Mouse (Mus musculus): Measurements from ENCODE around the gene Tex45. TPM values are rescaled to one million over a fixed set of nuclear protein-coding genes. Genes with fewer than 3 reads are reported as not detected.

Tex45 gene
- total RNA-seq (2015) (not detected in 2 replicates), total RNA-seq (2017) (not detected in 2 replicates)

DNA sequence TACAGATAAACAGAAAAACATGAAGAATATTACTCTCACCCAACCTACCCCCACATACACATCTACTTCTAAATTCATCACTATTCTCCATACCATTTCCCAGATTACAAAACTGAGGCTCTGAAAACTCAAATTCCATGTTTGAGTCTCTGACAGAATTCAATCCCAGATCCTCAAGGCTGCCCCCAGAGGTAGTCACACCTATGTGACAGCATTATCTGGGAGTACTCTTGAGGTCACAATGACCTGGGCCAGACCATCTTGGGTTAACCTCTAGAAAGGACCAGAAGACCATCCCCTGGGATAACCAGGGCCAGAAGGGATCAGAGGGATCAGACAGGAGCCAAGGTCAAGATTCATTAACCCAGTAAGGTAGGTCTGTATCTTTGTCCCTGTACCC is at the start of gene Tex45:
TSS of gene Tex45 (plus strand) at position 301 of the 400 bp plus-strand sequence.
- no peak for ATAC-seq (ENCODE audit: poor library complexity, severe bottlenecking)

DNA sequence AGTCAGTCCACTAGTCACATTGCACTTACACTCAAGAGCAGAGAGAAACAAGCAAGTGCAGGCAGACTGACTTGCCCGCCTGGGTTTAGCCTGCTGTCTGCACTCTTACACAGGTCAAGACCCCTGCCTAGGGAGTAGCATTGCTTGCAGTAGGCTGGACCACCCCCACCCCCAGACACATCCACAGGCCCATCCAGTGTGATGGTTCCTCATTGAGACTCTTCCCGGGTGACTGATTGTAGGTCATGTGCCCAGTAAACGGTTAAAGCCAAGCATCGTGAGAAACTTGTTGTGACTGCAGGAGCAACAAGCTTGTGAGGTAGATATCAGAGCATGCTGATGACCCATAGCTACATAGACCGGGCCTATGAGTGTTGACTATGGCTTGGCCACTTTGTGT is 49.2 kb upstream of the Tex45 start:
- ATAC-seq (ENCODE audit: poor library complexity, severe bottlenecking), result no peak

DNA sequence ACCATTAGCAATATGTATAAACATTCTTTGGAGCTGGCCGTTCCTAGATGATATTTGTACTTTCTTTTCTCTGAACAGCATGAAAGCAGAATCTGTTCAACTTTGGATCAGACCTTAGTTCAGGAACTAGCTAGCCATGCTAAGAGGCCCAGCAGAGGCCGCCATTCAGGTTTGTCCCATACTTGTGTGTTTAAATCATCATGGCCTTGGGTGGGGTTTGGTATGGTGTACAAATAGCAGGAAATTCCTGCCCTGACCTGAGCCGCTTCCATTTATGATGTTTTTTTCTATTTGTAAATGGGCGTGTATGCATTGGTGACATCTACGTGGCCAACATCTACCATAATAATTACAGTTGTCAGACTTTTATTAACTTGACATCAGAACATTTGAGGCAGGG is 45.4 kb upstream of the Tex45 start:
- ATAC-seq (ENCODE audit: poor library complexity, severe bottlenecking), result no peak

DNA sequence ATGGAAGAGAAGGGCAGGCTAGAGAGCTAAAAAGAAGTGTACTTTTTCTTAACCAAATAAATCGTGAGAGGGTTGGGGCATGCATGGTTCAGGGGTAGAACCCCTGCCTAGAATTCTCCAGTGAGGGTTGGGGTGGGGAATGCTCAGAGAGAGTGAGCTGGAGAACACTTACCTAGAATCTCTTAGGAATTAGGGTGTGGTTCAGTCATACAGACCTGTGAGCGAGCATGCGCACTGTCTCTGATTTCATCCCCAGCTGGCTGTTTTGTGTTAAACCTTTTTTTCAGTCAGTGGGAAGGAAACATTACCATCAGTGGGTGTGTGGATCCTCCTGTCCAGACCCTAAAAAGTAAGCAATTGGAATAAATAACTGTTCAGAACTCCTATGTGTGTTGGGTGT is 44.5 kb upstream of the Tex45 start:
- ATAC-seq (ENCODE audit: poor library complexity, severe bottlenecking), result no peak

DNA sequence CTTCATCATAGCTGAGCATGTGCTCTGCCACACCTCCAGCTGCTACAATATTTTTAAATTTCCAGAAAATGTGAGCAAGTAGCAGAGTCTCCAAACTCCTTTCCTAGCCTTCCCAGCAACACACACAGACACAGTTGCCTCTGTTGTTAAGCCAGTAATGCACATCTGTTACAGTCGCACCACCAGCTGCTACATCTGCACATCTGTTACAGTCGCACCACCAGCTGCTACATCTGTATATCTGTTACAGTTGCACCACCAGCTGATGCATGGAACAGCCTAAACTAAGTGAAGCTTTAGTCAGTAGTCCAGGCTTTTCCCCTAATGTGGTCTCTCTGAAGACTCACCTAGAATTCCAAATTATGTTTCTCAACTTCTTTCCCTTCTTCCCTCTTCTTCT is 42.2 kb upstream of the Tex45 start:
- ATAC-seq (ENCODE audit: poor library complexity, severe bottlenecking), result no peak

DNA sequence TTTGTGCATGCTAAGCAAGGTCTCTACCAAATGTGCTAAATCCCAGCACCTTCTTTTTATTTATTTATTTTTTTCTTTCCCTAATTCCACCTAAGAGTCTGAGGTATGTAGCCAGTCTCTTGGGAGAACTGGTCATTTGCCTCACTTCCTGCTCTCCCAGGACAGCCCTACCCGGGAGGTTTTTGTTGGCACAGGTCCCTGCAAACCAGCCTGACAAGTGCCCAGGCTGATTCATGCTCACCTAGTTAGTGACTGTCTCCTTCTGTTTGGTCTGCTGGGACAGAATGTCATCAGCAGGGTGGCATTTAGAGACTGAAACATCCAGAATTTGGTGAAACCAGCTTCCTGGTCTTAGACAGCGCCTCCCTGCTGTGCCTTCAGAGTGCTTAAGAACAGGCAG is 40.7 kb upstream of the Tex45 start:
- no peak for ATAC-seq (ENCODE audit: poor library complexity, severe bottlenecking)

DNA sequence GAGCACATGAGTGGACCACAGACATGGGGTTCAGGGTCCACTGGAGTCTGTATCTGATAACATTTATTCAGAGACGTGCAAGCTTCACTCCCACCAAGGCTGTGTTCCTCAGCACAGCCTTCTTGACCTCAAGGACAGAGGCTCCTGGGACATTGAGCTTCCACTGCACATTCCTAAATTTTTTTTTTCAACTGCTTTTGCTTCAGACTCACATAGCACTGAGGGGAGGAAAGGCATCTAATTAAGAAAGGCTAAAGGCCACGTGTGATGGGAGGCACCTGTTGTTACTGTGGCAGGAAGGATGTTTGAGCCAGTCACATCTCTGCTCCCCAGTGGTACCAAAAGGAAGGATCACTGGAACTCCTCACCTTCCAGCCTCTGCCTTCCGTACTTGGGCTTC is 39.5 kb upstream of the Tex45 start:
- ATAC-seq (ENCODE audit: poor library complexity, severe bottlenecking), result no peak

DNA sequence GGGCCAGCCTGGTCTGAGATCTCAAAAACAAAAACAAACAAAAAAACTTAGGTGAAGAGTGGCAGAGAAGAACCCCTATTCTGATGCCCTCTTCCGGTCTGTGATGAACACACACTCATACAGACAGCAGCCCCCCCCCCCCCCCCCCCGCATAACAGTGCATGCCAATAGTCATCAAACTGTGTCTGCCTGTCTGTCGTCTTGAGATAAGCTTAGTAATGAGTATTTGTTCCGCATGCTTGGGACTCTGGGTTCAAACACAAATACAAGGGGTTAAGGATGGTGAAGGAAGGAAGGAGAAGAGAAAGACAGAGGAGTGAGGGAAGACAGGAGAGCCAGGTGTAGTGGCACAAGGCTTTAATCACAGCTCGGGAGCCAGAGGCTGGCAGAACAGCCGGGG is 34.2 kb upstream of the Tex45 start:
- no peak for ATAC-seq (ENCODE audit: poor library complexity, severe bottlenecking)

DNA sequence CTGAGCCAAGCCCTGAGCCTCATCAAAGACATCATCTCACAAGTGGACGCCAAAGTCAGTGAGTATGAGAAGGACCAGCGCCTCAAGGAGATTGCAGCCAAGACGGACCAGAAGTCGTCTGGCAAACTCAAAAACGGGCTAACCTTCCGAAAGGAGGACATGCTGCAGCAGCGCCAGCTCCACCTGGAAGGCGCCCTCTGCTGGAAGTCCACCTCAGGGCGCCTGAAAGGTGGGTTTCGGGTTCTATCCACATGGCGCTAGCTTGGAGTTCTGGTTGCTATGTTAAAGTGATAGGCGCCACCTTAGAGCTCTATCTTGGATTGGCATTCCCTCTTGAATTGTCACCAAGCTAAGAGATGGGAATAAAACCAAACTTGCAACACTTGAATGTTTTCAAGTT is 31.2 kb upstream of the Tex45 start:
- ATAC-seq (ENCODE audit: poor library complexity, severe bottlenecking), result no peak

DNA sequence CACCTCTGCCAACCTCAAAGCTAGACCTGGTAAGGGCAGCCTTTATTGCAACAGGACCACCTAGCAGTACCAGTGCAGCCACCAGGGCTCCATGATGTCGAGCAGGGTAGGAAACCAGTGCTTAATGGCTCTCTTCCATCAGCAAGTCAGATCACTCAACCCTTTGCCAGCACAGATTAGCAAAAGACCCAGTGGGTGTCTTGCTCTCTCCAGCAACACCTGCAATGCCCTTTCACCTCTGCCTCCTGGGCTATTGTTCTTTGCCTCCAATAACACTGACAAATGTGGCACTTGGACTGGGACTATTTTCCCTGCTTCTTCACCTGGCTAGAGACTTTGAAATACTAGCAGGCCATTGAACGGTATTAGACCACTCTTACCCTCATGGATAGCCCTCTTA is 21.4 kb upstream of the Tex45 start:
- no peak for ATAC-seq (ENCODE audit: poor library complexity, severe bottlenecking)

DNA sequence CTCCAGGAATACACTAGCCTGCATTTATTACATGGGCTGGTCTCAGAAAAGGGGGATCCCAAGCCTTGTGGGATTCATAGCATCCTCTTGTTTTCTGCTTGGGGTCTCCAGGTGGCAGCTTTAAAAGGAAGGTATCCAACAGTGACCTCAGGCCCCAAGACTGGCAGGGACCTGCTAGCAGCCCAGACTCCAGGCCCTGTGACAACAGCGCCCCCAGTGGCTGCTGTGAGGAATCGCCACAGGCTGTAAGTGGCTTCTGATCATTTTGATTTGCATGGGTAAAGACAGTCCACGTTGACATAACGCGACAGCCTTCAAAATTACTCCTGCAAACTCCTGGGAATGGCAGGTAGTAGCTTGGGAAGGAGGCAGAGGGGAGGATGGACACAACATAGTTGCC is 20.0 kb upstream of the Tex45 start:
- peak; percentile 57 for ATAC-seq (ENCODE audit: poor library complexity, severe bottlenecking)

DNA sequence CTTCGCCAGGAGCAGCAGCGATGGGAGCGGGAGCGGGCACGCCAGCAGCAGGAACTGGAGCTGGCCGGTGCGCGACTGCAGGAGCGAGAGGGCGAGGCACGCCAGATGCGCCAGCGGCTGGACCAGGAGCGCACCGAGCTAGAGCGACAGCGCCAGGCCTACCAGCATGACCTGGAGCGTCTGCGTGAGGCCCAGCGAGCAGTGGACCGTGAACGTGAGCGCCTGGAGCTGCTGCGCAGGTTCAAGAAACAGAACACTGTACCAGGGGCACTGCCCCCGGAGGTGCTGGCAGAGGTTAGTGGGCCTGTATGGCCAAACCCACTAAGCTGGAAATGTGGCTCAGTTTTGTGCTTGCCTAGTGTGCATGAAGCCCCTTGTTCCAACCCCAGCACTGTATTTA is 18.7 kb upstream of the Tex45 start:
- ATAC-seq (ENCODE audit: poor library complexity, severe bottlenecking), result no peak

DNA sequence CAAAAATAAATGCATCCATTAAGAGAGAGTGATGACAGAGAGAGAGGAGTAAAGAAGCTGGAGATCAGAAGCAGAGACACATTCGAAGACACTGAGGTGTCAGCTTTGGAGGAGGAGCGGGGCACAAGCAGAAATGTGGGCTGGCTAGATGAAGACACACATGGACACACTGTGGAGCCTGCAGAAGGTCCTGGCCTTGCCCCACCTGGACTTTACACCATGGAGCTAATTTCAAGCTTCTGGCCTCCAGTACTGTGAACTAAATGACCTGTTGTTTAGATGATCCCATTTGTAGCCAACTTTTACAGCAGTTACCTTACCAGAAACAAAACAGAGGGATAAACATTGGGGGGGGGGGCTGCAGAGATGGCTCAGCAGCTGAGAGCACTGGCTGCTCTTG is 7.4 kb upstream of the Tex45 start:
- ATAC-seq (ENCODE audit: poor library complexity, severe bottlenecking), result no peak

DNA sequence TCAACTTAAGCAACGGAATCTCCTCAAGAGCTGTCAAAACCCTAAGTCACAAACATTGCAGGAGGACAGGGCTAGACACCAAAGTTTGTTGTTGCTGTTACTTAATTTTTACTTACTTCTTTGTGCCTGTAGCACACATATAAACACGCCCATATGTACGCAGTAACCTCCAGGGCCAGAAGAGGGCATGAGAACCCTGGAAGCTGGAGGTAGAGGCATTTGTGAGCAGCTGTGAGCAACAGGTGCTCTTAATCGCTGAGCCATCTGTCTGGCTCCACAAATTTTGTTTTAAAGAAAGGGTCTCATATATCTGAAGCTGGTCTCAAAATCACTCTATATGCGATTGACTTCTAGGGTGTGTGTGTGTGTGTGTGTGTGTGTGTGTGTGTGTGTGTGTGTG is 6.4 kb upstream of the Tex45 start:
- peak; percentile 34; the same call in 1 of the 2 replicates for ATAC-seq (ENCODE audit: poor library complexity, severe bottlenecking)

DNA sequence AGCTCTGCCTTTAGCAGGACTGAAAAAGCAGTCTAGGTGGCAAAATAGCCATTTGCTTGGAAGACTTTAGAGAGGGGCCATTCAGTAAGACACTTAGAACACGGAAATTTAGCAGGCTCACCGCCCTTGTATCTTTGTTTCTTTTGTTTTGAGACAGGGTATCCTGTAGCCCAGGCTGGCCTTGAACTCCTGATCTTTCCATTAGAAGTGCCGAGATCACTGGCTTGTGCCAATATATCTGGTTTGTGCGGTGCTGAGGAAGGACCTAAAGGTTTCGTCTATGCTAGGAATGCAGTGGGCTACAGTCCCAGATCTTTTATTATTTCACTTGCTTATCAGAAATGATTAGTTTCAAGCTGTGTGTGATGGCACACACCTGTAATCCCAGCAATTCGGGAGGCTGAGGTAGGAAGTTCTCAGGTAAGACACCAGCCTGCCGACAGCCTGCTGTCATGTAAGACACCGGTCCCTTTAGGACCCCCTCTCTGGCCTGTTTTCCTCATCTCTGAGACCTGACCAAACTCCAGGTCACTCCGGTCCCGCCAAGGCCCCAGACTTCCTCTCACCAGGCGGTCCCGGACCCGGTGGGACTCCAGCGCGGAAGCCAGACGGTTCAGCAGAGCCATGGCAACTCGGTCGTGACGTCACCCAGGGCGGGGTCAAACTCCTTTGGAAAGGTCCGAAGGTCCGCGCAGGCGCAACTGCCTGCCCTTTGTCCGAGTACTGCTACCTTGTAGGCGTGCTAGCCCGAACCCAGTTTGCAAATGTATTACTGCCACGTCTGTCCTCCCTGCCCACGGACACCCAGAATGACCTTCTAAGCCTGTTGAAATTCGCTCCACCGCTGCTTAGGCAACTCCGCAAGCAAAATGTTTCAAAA is 3.4 kb upstream of the Tex45 start, which contains the start of gene Pex11g:
TSS of gene Pex11g (minus strand) at position 675 of the 880 bp plus-strand sequence.
- ATAC-seq (ENCODE audit: poor library complexity, severe bottlenecking), result peak; percentile 96

DNA sequence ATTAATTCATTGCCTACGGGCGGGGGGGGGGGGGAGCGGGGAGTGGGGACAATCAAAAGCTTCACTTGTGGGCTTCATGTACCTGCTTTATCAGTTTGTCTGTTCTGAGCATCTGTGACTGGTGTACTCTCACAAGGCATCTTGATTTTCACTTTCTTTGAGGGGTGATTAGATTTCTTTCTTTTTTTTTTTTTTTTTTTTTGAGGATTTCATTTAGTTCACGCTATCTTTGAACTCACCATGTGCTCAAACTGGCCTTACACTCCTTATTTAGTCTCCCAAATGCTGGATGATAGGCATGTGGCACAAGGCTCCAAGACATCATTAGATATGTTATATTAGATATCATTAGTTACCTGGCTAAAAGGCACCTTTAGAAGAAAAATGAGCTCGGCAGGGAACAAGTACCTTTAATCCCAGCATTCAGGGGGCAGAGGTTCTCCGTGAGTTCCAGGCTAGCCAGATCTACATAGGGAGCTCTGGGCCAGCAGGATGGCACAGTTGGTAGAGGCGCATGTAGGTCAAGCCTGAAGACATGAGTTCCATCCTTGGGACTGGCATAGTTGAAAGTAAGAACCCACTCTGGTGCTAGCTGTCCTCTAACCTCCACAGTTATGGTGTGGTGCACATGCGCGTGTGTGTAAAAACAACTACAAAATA is 2.6 kb upstream of the Tex45 start:
- ATAC-seq (ENCODE audit: poor library complexity, severe bottlenecking), result no peak

DNA sequence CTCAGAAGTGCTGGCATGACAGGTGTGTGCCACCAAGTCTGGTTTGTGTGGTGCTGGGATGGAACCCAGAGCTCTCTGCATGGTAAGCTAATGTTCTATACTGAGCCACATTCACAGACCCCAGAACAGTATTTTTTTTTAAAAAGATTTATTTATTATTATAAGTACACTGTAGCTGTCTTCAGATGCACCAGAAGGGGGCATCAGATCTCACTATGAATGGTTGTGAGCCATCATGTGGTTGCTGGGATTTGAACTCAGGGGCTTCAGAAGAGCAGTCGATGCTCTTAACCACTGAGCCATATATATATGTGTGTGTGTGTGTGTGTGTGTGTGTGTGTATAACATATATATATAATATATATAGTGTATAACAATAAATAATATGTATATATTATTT is 1.8 kb upstream of the Tex45 start:
- no peak for ATAC-seq (ENCODE audit: poor library complexity, severe bottlenecking)

DNA sequence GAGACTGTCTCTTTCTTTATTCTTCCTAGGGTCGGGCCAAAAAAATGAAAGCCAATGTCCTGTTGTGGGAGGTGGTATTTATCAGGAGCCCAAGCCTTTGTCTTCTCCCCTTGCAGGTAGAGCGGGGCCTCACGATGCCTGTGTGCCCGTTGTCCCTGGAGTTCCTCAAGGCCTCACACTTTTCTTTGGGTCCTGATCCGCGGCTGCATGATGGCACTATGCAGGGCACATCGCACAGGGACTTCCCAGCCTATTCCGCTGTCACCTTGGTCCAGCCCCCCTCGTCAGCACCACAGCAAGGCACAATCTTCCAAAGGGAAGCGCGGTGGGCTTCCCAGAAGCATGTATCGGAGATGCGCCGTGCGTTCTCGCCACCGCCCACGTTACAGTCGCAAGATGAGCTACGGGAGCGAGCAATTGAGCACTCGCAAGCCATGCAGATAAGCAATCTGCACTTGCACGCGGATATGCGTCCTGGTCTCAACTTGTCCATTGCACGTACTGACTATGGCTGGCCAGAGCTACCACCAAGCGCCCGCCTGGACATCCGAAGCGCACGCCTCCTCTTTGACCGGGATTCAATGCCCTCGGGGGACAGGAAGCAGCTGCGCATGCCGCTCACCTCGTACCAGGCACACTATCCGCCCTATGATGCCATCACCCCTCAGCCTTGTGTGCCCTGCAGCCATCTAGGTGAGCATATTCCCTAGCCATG is 5.2 kb downstream of the Tex45 start:
- ATAC-seq (ENCODE audit: poor library complexity, severe bottlenecking), result peak; percentile 49

DNA sequence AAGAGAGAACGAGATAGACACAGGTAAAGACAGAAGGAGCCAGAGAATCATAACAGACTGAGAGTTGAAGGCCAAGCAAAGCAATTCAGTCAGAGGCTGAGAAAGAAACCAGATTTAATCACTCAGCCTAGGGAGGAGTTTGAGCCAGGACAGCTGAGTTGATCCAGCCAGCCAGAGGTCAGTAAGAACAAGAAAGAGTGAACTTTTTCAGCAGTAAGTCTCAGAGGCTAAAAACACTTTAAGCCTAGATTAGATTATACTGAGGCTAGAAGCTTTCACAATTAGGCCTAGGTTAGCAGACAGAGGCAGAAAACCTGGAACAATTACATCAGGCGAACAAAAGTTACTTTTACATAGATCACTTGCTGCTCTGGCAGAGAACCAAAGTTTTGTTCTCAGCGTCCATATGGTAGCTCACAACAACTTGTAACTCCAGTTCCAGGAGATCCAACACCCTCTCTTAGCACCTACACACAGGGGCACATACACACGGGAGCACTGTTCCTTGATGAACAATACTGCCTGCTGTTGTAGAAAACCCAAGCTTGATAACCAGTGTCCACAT is 9.6 kb downstream of the Tex45 start:
- no peak for ATAC-seq (ENCODE audit: poor library complexity, severe bottlenecking)

DNA sequence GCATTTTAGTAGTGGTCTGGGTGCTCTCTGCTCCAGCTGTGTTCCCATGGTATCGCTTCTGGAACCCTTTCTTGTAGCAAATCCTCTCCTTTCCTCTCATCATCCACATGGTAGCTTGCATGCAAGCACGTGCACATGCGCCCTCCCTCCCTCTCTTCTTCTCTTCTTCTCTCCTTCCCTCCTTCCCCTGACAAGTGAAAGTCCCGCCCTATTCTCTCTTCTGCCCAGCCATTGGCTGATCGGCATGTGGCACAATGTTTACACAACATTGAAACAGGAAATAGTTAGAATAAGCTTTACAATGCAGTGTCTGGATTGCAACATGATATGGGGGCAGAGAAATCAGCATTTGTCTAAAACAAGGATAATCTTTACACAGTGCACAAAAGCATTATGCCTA is 10.9 kb downstream of the Tex45 start:
- peak; percentile 96 for ATAC-seq (ENCODE audit: poor library complexity, severe bottlenecking)

DNA sequence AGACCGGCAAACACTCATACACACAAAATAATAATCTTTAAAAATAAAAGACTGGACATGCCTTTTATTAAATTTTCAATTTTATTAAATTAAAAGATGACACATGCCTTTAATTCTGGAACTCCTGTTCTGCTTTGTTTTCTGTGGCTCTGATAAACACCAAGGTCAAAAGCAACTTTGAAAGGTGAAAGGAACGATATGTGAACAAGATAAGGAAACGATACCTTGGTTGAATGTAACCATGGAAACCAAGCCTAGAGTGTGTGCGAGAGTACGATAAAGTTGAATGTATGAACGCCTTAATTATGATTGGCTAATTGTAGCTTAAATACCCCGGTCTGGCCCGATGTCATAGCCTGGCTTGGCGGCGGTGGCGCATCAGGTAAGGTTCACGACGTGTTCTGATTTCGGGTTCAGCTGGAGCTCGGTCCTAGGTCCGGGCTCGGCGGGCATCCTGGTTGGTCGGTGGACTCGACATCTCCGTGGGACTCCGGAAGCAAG is 11.6 kb downstream of the Tex45 start:
- ATAC-seq (ENCODE audit: poor library complexity, severe bottlenecking), result no peak

Measured in megakaryocyte, adult 5-6 weeks (primary cell).